ENCODE assay signal across 8 mouse cellular contexts in the genomic region with DNA sequence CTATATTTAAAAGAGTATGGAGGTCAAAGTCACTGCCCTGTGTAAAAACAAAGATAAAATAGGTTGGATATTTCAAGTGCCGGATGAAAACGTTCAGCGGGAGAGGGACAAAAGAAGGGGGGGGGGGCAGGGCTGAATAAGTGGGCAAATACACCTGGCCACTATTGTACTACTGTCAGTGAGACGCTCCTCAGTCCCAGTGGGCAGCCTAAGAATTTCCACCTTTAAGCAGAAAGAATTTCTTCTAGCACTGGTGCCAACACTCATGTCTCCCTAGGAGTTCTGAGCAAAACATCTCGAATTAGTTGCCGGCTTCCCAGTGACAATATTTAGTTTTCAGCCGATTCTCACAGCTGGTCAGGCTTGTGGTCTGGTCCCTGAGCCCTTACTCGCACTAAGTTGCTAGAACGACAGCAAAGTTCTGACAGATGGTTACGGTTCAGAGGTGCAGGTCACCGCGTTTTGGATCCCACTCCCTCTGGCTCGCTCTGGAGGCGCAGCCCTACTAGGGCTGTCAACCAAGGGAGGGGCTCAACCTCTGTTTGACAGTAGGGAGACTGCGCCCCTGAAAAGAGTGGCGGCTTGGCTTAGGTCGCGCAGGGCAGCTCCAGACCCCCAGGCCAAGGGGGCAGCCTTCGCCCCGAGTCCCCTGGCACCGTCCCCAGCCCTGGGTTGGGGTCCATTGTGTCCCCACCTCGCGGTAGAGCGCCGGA. TPM values are rescaled to one million over a fixed set of nuclear protein-coding genes. Genes with fewer than 3 reads are reported as not detected.
DNase-seq lines count a peak whose midpoint lies in the region; ATAC-seq and TF ChIP-seq lines count a peak whose summit lies in the region.

No protein-coding gene starts in this region.

- TF ChIP-seq POLR2A in bone marrow, adult 2 months (IDR thresholded peaks at IDR 0.05; ENCODE audit: borderline replicate concordance, control insufficient read depth, low read depth, low read length): no peak

- DNase-seq in kidney, adult 8-10 months: no peak
- no peak for DNase-seq in forebrain, postnatal 0 days
- DNase-seq in liver, postnatal 0 days: no peak
- no peak for DNase-seq in ovary, postnatal 14 days (ENCODE audit: low spot score)
- DNase-seq in cerebellum, adult 18-20 months: no peak
- DNase-seq in urinary bladder, adult 2 months (ENCODE audit: low spot score): no peak

- peak overlapping the region; percentile 86 for H3K9ac ChIP-seq in kidney, embryonic 14.5 days (ENCODE audit: low read depth, low read length)
- peak overlapping the region; percentile 94 for H3K9ac ChIP-seq in forebrain, postnatal 0 days
- H3K9ac ChIP-seq in liver, postnatal 0 days (replicated peaks): peak overlapping the region; percentile 94

- H3K27ac ChIP-seq in kidney, embryonic 14.5 days (ENCODE audit: low read depth, low read length): peak overlapping the region; percentile 92
- peak overlapping the region; percentile 90 for H3K27ac ChIP-seq in bone marrow, adult 2 months (ENCODE audit: control insufficient read depth, insufficient read depth, low read depth, low read length, poor library complexity)
- H3K27ac ChIP-seq in forebrain, postnatal 0 days (ENCODE audit: low read depth, low read length): peak overlapping the region; percentile 82
- peak overlapping the region; percentile 96 for H3K27ac ChIP-seq in liver, postnatal 0 days (ENCODE audit: low read depth)

- peaks cover 14% of the 10 kb centered on the region for H3K36me3 ChIP-seq in kidney, embryonic 14.5 days (ENCODE audit: control insufficient read depth, insufficient read depth, low read length)
- peaks cover 16% of the 10 kb centered on the region for H3K36me3 ChIP-seq in forebrain, postnatal 0 days (ENCODE audit: insufficient read depth)
- H3K36me3 ChIP-seq in liver, postnatal 0 days (replicated peaks; ENCODE audit: insufficient read depth, low read length): peaks cover 9% of the 10 kb centered on the region

- H3K4me2 ChIP-seq in kidney, embryonic 14.5 days (replicated peaks; ENCODE audit: low read depth, low read length): peak overlapping the region; percentile 70
- peak overlapping the region; percentile 83 for H3K4me2 ChIP-seq in forebrain, postnatal 0 days (ENCODE audit: low read depth)
- peak overlapping the region; percentile 87 for H3K4me2 ChIP-seq in liver, postnatal 0 days (ENCODE audit: low read depth, low read length)

- no peaks in the 10 kb centered on the region for H3K27me3 ChIP-seq in kidney, embryonic 14.5 days (ENCODE audit: control insufficient read depth, insufficient read depth, low read length)
- H3K27me3 ChIP-seq in forebrain, postnatal 0 days (ENCODE audit: insufficient read depth, low read length): no peaks in the 10 kb centered on the region
- no peaks in the 10 kb centered on the region for H3K27me3 ChIP-seq in liver, postnatal 0 days (ENCODE audit: insufficient read depth, low read length)

- no peak for TF ChIP-seq CTCF in bone marrow, adult 2 months (IDR thresholded peaks at IDR 0.05; ENCODE audit: control insufficient read depth, insufficient read depth, low read length)
- TF ChIP-seq CTCF in forebrain, postnatal 0 days (IDR thresholded peaks at IDR 0.05; ENCODE audit: low read depth): 0 out of 2 replicates have a peak, but pooled peaks have one; percentile 3
- no peak for TF ChIP-seq CTCF in liver, postnatal 0 days (IDR thresholded peaks at IDR 0.05; ENCODE audit: low read depth)

- H3K9me3 ChIP-seq in kidney, embryonic 14.5 days (ENCODE audit: control insufficient read depth, low read length): no peaks in the 10 kb centered on the region
- no peaks in the 10 kb centered on the region for H3K9me3 ChIP-seq in forebrain, postnatal 0 days (ENCODE audit: low read length)
- H3K9me3 ChIP-seq in liver, postnatal 0 days (ENCODE audit: low read length): no peaks in the 10 kb centered on the region

- WGBS in kidney, embryonic 14.5 days: 6% methylated on average over 25 of the region's 25 CpGs
- 4% methylated on average over 25 of the region's 25 CpGs for WGBS in bone marrow, adult 2 months
- WGBS in forebrain, postnatal 0 days: 4% methylated on average over 25 of the region's 25 CpGs
- 3% methylated on average over 25 of the region's 25 CpGs for WGBS in liver, postnatal 0 days (ENCODE audit: insufficient replicate concordance)

- peak overlapping the region; percentile 76 for H3K4me3 ChIP-seq in kidney, embryonic 14.5 days (ENCODE audit: low read length)
- peak overlapping the region; percentile 78 for H3K4me3 ChIP-seq in bone marrow, adult 2 months (replicated peaks; ENCODE audit: control insufficient read depth, low read depth, low read length)
- peak overlapping the region; percentile 96 for H3K4me3 ChIP-seq in forebrain, postnatal 0 days (ENCODE audit: low read depth, low read length)
- peak overlapping the region; percentile 84 for H3K4me3 ChIP-seq in liver, postnatal 0 days (ENCODE audit: low read depth, low read length)

- ATAC-seq in kidney, embryonic 14.5 days (ENCODE audit: low FRiP score, low TSS enrichment): peak; percentile 87
- ATAC-seq in forebrain, postnatal 0 days: peak; percentile 73; the same call in 1 of the 2 replicates
- ATAC-seq in liver, postnatal 0 days: peak; percentile 71

- 0 out of 2 replicates have a peak, but pooled peaks cover 3% of the 10 kb centered on the region for H3K4me1 ChIP-seq in kidney, embryonic 14.5 days (ENCODE audit: control insufficient read depth, insufficient read depth, low read length)
- no peaks in the 10 kb centered on the region for H3K4me1 ChIP-seq in bone marrow, adult 2 months (ENCODE audit: control insufficient read depth, insufficient read depth, low read length)
- peaks cover 6% of the 10 kb centered on the region for H3K4me1 ChIP-seq in forebrain, postnatal 0 days (ENCODE audit: insufficient read depth)
- peaks cover 7% of the 10 kb centered on the region for H3K4me1 ChIP-seq in liver, postnatal 0 days (ENCODE audit: insufficient read depth)

- no peak for TF ChIP-seq EP300 in liver, postnatal 0 days (IDR thresholded peaks at IDR 0.05; ENCODE audit: low read depth)

RNA-seq across cellular contexts. Expression of gene Golga1, which starts 0.5 kb away (rescaled TPM):
- polyA plus RNA-seq in kidney, embryonic 14.5 days (2014; fragmentation: Nextera tagmentation; extraction: Ambion mirVana): 22.7 and 30.4 TPM in 2 replicates
- 16.5 and 23.6 TPM in 2 replicates for polyA plus RNA-seq in bone marrow, adult 2 months (2011; ENCODE audit: insufficient read depth, insufficient read length, low replicate concordance, missing spikeins)
- total RNA-seq in forebrain, postnatal 0 days (2014; rRNA removed): 28.3 and 36.2 TPM in 2 replicates
- 19.6 and 23.9 TPM in 2 replicates for polyA plus RNA-seq in forebrain, postnatal 0 days (2015; fragmentation: Nextera tagmentation; extraction: Ambion mirVana)
- polyA plus RNA-seq in liver, postnatal 0 days (2015; fragmentation: Nextera tagmentation; extraction: Ambion mirVana): 7.5 and 9.9 TPM in 2 replicates
- 27.6 and 33.4 TPM in 2 replicates for polyA plus RNA-seq in urinary bladder, adult 2 months (2012; rRNA removed)

RNA-seq across cellular contexts. Expression of gene Rpl35, which starts 59.4 kb away (rescaled TPM):
- 1,034 and 1,450 TPM in 2 replicates for polyA plus RNA-seq in kidney, embryonic 14.5 days (2014; fragmentation: Nextera tagmentation; extraction: Ambion mirVana)
- polyA plus RNA-seq in bone marrow, adult 2 months (2011; ENCODE audit: insufficient read depth, insufficient read length, low replicate concordance, missing spikeins): 129 and 218 TPM in 2 replicates
- 128 and 358 TPM in 2 replicates for total RNA-seq in forebrain, postnatal 0 days (2014; rRNA removed)
- polyA plus RNA-seq in forebrain, postnatal 0 days (2015; fragmentation: Nextera tagmentation; extraction: Ambion mirVana): 660 and 891 TPM in 2 replicates
- 574 and 582 TPM in 2 replicates for polyA plus RNA-seq in liver, postnatal 0 days (2015; fragmentation: Nextera tagmentation; extraction: Ambion mirVana)
- 609 and 648 TPM in 2 replicates for polyA plus RNA-seq in urinary bladder, adult 2 months (2012; rRNA removed)

RNA-seq across cellular contexts. Expression of gene Arpc5l, which starts 59.7 kb away (rescaled TPM):
- 139 and 148 TPM in 2 replicates for polyA plus RNA-seq in kidney, embryonic 14.5 days (2014; fragmentation: Nextera tagmentation; extraction: Ambion mirVana)
- polyA plus RNA-seq in bone marrow, adult 2 months (2011; ENCODE audit: insufficient read depth, insufficient read length, low replicate concordance, missing spikeins): 42.4 and 71.5 TPM in 2 replicates
- total RNA-seq in forebrain, postnatal 0 days (2014; rRNA removed): 80.0 and 92.4 TPM in 2 replicates
- polyA plus RNA-seq in forebrain, postnatal 0 days (2015; fragmentation: Nextera tagmentation; extraction: Ambion mirVana): 167 and 170 TPM in 2 replicates
- polyA plus RNA-seq in liver, postnatal 0 days (2015; fragmentation: Nextera tagmentation; extraction: Ambion mirVana): 59.3 and 60.7 TPM in 2 replicates
- polyA plus RNA-seq in urinary bladder, adult 2 months (2012; rRNA removed): 72.3 and 79.9 TPM in 2 replicates
